Mouse (Mus musculus) hindbrain, embryonic 16.5 days (tissue): Measurements from ENCODE around the gene Sms. TPM values are rescaled to one million over a fixed set of nuclear protein-coding genes. Genes with fewer than 3 reads are reported as not detected.

Experiments used
- ATAC-seq: fragments of 200-750 bp; cut with Nextera tagmentation; 2 replicates; pipeline ENCODE4 v1.8.0; 2017; ENCODE audit warnings: moderate TSS enrichment, moderate library complexity
- H3K27ac ChIP-seq: fragments of 300-500 bp; sonication (generic); 2 replicates; pipeline ENCODE4 v1.5.1; 2014; ENCODE audit warnings: low read depth, mild to moderate bottlenecking, control low read depth, low read length, moderate library complexity
- H3K27me3 ChIP-seq: fragments of 300-500 bp; sonication (generic); replicated peaks from 2 replicates; pipeline ENCODE4 v1.6.1; 2014; ENCODE audit warnings: low read length; ENCODE audit not compliant: control insufficient read depth, insufficient read depth
- H3K36me3 ChIP-seq: fragments of 300-500 bp; sonication (generic); 2 replicates; pipeline ENCODE4 v1.6.1; 2014; ENCODE audit warnings: mild to moderate bottlenecking, low read length, moderate library complexity, mixed read lengths; ENCODE audit not compliant: control insufficient read depth, insufficient read depth
- H3K4me1 ChIP-seq: fragments of 300-500 bp; sonication (generic); 2 replicates; pipeline ENCODE4 v1.6.1; 2014; ENCODE audit warnings: low read depth, low read length; ENCODE audit not compliant: control insufficient read depth, insufficient read depth
- H3K4me2 ChIP-seq: fragments of 300-500 bp; sonication (generic); 2 replicates; pipeline ENCODE4 v1.6.1; 2014; ENCODE audit warnings: mild to moderate bottlenecking, low read length, control low read depth, moderate library complexity
- H3K4me3 ChIP-seq: fragments of 300-500 bp; sonication (generic); 2 replicates; pipeline ENCODE4 v1.5.1; 2014; ENCODE audit warnings: mild to moderate bottlenecking, low read length, control low read depth, moderate library complexity
- H3K9ac ChIP-seq: fragments of 300-500 bp; sonication (generic); 2 replicates; pipeline ENCODE4 v1.6.1; 2014; ENCODE audit warnings: low read depth, mild to moderate bottlenecking, control low read depth, low read length, moderate library complexity
- H3K9me3 ChIP-seq: fragments of 300-500 bp; sonication (generic); 2 replicates; pipeline ENCODE4 v1.6.1; 2014; ENCODE audit warnings: mild to moderate bottlenecking, low read length, moderate library complexity; ENCODE audit not compliant: control insufficient read depth
- WGBS: fragments of 180-500 bp; shearing (Covaris S2); extraction: QIAGEN DNeasy Blood & Tissue Kit; methylation state at CpG from one replicate; pipeline ENCODE4 v1.1.7; 2014; 5-methylcytosine and 5-hydroxymethylcytosine counted together
- polyA plus RNA-seq: library from polyadenylated mRNA; unstranded; fragments of >200 nt; fragmentation: Nextera tagmentation; extraction: Ambion mirVana; gene quantifications from 2 replicates; pipeline ENCODE4 v1.2.1, GENCODE M21; 2015

The Sms gene
- polyA plus RNA-seq, 1 experiment from 2014 or later: 115 TPM

DNA sequence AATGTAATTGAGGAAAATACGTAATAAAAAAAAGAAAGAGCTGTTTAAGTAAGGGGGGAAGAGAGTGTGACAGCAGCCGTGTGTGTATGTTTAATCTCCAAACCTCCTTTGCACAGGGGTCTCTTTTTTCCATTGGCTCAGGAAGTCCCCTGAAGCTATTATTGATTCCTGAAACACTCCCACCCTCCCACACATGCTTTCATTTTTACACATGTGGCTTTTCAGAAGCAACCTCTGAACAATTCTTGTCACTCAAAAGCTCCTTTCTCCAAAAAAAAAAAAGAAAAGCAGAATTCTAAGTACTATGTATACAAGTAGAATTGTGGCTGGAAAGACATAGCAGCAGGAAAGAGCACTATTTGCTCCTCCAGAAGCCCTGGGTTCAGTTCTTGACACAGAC lies 24.0 kb downstream of the Sms start:
- no peak for ATAC-seq
- Histone ChIP-seq H3K36me3 (no peaks in the 10 kb centered on the region), H3K27ac (no peak overlapping the region), H3K9me3 (no peaks in the 10 kb centered on the region), H3K4me2 (no peak overlapping the region), H3K9ac (no peak overlapping the region), H3K27me3 (no peaks in the 10 kb centered on the region), H3K4me1 (no peaks in the 10 kb centered on the region), H3K4me3 (no peak overlapping the region)
- 75% methylated on average over 2 of the region's 2 CpGs for WGBS

GRCm38 (mm10) chrX:157465949-157466348 lies 26.1 kb downstream of the Sms start:
- Histone ChIP-seq H3K4me3 (no peak overlapping the region), H3K9me3 (no peaks in the 10 kb centered on the region), H3K4me2 (no peak overlapping the region), H3K27me3 (no peaks in the 10 kb centered on the region), H3K4me1 (no peaks in the 10 kb centered on the region), H3K36me3 (no peaks in the 10 kb centered on the region), H3K27ac (no peak overlapping the region), H3K9ac (no peak overlapping the region)
- no peak for ATAC-seq
- 84% methylated on average over 1 of the region's 1 CpGs for WGBS

DNA sequence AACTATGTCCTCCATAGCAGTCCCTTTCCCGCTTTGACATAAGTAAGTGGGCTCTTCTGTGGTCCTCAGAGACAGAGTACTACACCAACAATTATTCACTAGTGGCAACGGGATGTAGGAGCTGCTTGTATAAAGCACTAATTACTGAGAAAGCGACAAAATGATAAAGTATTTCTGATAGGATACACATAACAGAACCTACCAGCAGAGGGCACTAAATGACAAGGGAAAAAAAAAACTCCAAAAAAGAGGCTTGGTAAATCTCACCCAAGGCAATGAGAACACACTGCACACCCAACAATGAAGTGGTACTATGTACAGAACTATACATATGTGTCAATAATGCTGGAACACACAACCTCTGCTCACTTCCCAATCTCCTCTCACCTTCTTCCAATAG lies 29.4 kb downstream of the Sms start:
- no peaks in the 10 kb centered on the region for H3K4me1 ChIP-seq
- H3K4me2 ChIP-seq: no peak overlapping the region
- no peak overlapping the region for H3K4me3 ChIP-seq
- no peak overlapping the region for H3K9ac ChIP-seq
- no peaks in the 10 kb centered on the region for H3K36me3 ChIP-seq
- no peak overlapping the region for H3K27ac ChIP-seq
- WGBS: 65% methylated on average over 3 of the region's 3 CpGs
- ATAC-seq: no peak
- H3K9me3 ChIP-seq: no peaks in the 10 kb centered on the region
- H3K27me3 ChIP-seq: no peaks in the 10 kb centered on the region

DNA sequence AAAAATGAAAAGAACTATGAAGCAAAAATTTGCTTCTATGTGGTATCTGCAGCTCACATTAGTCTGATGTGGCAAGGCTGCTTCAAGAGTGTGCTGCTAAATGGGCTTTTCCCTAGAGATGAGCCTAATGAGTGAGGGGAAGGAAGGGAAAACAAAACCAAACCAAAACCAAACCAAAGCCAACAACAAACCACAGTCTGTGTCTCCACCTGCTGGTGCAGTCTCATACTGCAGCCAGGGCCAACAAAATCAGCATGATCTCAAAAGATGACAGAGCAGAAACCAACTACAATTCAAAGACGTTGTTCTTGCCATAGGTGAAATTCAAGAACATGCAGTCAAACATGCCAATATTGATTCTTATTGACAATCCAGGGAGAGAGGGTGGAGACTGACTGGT lies 37.7 kb downstream of the Sms start:
- ATAC-seq: no peak
- Histone ChIP-seq H3K27ac (no peak overlapping the region), H3K36me3 (no peaks in the 10 kb centered on the region), H3K27me3 (no peaks in the 10 kb centered on the region), H3K9me3 (no peaks in the 10 kb centered on the region), H3K4me3 (no peak overlapping the region), H3K4me1 (no peaks in the 10 kb centered on the region), H3K9ac (no peak overlapping the region), H3K4me2 (no peak overlapping the region)
- WGBS: 40% methylated on average over 1 of the region's 1 CpGs

DNA sequence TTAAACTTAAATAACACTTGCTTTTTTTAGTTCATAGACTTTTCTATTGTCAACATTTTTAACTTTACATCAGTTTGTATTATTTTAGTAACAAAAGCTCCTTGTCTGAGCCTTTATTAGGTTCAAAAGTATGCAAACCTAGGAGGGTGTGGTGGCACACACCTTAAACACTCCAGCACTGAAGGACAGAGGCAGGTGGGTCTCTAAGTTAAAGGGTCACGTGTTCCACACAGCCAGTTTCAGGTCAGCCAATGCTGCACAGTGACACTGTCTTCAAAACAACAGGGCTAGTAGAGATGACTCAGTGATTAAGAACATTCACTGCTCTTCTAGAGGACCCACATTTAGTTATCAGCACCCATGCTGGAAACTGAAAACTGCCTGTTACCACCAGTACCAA lies 43.1 kb downstream of the Sms start:
- 83% methylated on average over 1 of the region's 1 CpGs for WGBS

GRCm38 (mm10) chrX:157447431-157447830 lies 44.7 kb downstream of the Sms start:
- ATAC-seq: no peak
- Histone ChIP-seq H3K9me3 (no peaks in the 10 kb centered on the region), H3K27ac (no peak overlapping the region), H3K4me2 (no peak overlapping the region), H3K27me3 (no peaks in the 10 kb centered on the region), H3K4me1 (no peaks in the 10 kb centered on the region), H3K9ac (no peak overlapping the region), H3K4me3 (no peak overlapping the region), H3K36me3 (no peaks in the 10 kb centered on the region)
- 74% methylated on average over 6 of the region's 6 CpGs for WGBS

More for the DNA sequence above, 43.1 kb downstream of the Sms start:
- H3K9ac ChIP-seq: no peak overlapping the region
- H3K27ac ChIP-seq: no peak overlapping the region
- no peak for ATAC-seq
- no peaks in the 10 kb centered on the region for H3K4me1 ChIP-seq
- no peak overlapping the region for H3K4me2 ChIP-seq
- no peaks in the 10 kb centered on the region for H3K36me3 ChIP-seq
- no peak overlapping the region for H3K4me3 ChIP-seq
- H3K9me3 ChIP-seq: no peaks in the 10 kb centered on the region
- no peaks in the 10 kb centered on the region for H3K27me3 ChIP-seq

DNA sequence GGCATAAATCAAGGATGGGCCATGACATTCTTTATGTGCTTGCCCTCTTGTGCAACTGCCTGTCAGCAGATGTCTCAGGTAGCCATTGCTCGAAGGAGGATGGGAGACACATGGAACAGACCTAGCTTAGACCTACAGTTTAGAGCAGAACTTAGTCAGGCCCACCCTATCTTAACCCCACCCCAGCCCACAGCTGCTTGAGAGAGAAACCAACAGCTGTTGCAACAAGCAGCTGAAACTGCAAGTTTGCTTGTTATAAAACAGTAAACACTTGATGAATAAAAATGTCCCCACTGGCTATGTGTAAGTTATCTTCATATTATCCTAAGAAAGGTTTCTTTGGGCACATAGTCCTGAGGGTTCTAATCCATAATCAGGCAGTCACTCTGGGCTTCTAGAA lies 57.3 kb downstream of the Sms start:
- H3K4me2 ChIP-seq: no peak overlapping the region
- no peak overlapping the region for H3K27ac ChIP-seq
- H3K36me3 ChIP-seq: no peaks in the 10 kb centered on the region
- H3K27me3 ChIP-seq: no peaks in the 10 kb centered on the region
- no peaks in the 10 kb centered on the region for H3K9me3 ChIP-seq
- WGBS: 88% methylated on average over 1 of the region's 1 CpGs
- no peak overlapping the region for H3K9ac ChIP-seq
- no peak overlapping the region for H3K4me3 ChIP-seq
- H3K4me1 ChIP-seq: no peaks in the 10 kb centered on the region
- no peak for ATAC-seq

DNA sequence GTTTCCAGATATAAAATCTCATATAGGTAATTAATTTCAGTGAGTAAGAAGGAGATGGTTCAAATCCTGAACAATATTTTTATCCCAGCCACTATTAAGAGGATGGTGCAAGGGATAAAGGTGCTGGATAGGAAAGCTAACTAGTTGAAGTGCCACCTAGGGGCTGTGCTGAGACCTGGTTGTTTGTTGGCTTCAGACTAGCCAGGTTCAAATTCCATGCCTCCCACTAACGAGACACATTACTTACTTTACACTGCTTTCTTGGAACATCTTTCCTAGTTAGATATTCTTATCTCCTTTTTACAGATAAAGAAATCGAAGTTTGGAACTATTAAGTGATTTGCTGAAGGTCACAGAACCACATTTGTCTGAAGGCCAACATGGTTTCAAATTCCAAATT lies 72.6 kb downstream of the Sms start:
- WGBS: 69% methylated on average over 2 of the region's 2 CpGs
- Histone ChIP-seq H3K9me3 (no peaks in the 10 kb centered on the region), H3K4me3 (no peak overlapping the region), H3K36me3 (no peaks in the 10 kb centered on the region), H3K27ac (no peak overlapping the region), H3K27me3 (no peaks in the 10 kb centered on the region), H3K4me2 (no peak overlapping the region), H3K4me1 (no peaks in the 10 kb centered on the region), H3K9ac (no peak overlapping the region)
- no peak for ATAC-seq

GRCm38 (mm10) chrX:157415212-157415611 lies 76.9 kb downstream of the Sms start, which contains the start of gene Phex:
Gene Phex (minus strand): TSS chrX:157415312.
- Histone ChIP-seq H3K4me3 (no peak within 1 kb of the TSS), H3K9ac (no peak within 1 kb of the TSS), H3K4me2 (no peak within 1 kb of the TSS), H3K4me1 (no peaks in the 10 kb centered on the region), H3K36me3 (no peaks in the 10 kb centered on the region), H3K27ac (no peak within 1 kb of the TSS), H3K27me3 (no peaks in the 10 kb centered on the region), H3K9me3 (no peaks in the 10 kb centered on the region)
- ATAC-seq: no peak
- WGBS: 62% methylated on average over 5 of the region's 5 CpGs

- Histone ChIP-seq H3K9me3 (no peaks in the 10 kb centered on the region), H3K9ac (no peak overlapping the region), H3K36me3 (no peaks in the 10 kb centered on the region), H3K4me2 (no peak overlapping the region), H3K4me1 (no peaks in the 10 kb centered on the region), H3K27ac (no peak overlapping the region), H3K4me3 (no peak overlapping the region), H3K27me3 (no peaks in the 10 kb centered on the region)
- WGBS: 60% methylated on average over 6 of the region's 6 CpGs
- no peak for ATAC-seq
Measured at GRCm38 (mm10) chrX:157404919-157405318, 87.2 kb downstream of the Sms start.
